Mouse (Mus musculus): ENCODE results near the gene Irx6. TPM values are rescaled to one million over a fixed set of nuclear protein-coding genes. Genes with fewer than 3 reads are reported as not detected.

The Irx6 gene
- 0.14 and 0.16 TPM in 2 replicates for polyA plus RNA-seq (2015; fragmentation: Nextera tagmentation; extraction: Ambion mirVana)

DNA sequence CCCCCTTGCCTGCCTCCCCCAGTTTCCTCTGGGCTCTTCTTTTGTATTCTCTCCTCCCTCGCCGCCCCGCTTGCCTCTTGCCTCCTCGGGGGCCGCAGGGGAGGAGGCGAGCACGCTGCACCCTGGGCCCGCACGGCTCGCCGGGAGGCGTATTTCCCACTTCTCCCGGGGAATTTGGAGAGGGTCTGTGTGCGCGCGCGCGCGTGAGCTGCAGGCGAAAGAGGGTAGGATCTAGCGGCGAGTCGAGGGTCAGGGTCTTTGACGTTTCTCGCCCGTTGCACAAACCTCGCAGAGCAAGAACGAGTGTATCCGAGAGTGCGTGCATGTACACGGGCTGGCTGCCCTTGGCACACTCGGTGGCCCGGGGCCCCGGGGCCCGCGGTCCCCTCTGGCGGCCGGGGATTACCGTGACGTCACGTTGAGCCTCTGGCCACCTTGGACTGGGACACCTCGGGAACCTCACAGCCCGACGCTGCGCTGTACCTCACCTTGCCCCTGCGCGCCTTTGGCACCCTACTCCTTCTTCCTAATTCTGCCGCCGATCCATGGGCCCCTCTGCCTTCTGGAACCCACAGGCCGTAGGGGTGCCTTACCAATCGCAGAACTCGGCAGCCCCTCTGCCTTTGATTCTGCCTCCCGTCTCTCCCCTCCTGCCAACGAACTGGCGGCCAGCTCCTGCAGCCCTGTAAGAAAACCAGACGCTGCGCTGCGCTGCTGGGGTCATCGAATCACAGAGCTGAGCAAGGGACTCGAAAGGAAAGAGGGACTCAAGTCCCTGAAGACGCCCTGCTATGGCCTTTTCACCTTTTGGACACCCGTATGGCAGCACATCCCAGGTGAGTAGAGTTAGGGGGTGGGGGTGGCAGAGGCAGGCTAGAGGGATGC lies at the start of gene Irx6:
Gene Irx6, plus strand, starts transcription at position 45 of the 885 bp plus-strand sequence.
- peaks cover 30% of the 10 kb centered on the region for H3K4me1 ChIP-seq (replicated peaks; ENCODE audit: control insufficient read depth, insufficient read depth, low read length)
- peak; percentile 39; the same call in 1 of the 2 replicates for ATAC-seq
- no peak within 1 kb of the TSS for H3K27ac ChIP-seq (ENCODE audit: low read length)
- H3K27me3 ChIP-seq (replicated peaks; ENCODE audit: control insufficient read depth, insufficient read depth, low read length), result peaks cover 91% of the 10 kb centered on the region
- no peaks in the 10 kb centered on the region for H3K36me3 ChIP-seq (ENCODE audit: control insufficient read depth, insufficient read depth)
- H3K4me3 ChIP-seq (replicated peaks; ENCODE audit: low read length), result peak within 1 kb of the TSS; percentile 42
- no peaks in the 10 kb centered on the region for H3K9me3 ChIP-seq (ENCODE audit: control insufficient read depth, low read length)
- peak within 1 kb of the TSS; percentile 42; the same call in 1 of the 2 replicates for H3K9ac ChIP-seq (replicated peaks; ENCODE audit: low read depth, low read length)
- WGBS, result under 1% methylated on average over 59 of the region's 62 CpGs
- H3K4me2 ChIP-seq (ENCODE audit: low read length), result peak within 1 kb of the TSS; percentile 82

DNA sequence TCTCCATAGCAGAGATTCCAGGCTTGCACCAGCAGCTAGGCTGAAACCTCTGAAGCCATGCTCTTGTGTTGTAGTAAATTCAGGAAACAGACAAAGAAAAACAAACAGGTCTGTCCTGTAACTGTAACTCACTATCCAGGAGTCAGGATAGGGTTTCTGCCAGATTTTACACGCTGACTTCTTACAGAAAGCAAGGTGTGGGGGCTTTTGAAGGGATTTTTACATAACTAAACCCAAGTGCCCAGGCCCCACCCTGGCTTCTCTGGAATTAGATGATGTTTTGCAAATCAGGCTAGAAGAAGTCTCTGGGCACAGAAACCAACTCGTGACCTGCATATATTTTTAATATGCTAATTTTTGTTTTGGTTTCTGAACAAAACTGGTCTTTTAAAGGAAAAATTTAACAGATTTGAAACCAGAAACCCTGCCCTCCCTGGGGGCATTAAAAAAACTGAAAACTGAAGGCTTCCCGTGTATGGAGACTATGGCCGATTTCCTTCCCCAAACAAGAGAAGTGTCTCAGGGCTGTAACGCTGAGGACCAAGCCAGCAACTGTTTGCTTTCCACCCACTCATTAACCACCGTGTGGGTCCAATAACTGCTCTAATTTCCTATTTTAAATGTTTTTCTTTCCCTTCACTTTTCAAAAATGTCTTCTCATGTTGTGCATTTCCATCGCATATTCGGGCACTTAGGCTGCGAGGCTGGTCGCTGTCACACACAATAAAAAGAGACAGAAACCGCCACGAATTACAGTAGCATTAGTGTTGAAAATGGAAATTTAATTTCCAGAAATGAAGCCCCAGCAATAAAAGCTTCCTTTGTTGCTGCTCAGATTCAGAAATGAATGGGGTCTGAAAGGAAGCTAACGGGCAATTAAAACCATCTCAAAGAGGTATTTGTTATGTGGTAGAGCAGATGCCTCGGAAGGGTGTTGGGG lies 45.1 kb upstream of the Irx6 start:
- Histone ChIP-seq H3K4me3 (replicated peaks; ENCODE audit: low read length) (no peak overlapping the region), H3K4me2 (ENCODE audit: low read length) (0 out of 2 replicates have a peak overlapping the region, but pooled peaks have one; percentile 9), H3K36me3 (ENCODE audit: control insufficient read depth, insufficient read depth) (no peaks in the 10 kb centered on the region), H3K27me3 (replicated peaks; ENCODE audit: control insufficient read depth, insufficient read depth, low read length) (no peaks in the 10 kb centered on the region), H3K9ac (replicated peaks; ENCODE audit: low read depth, low read length) (no peak overlapping the region), H3K4me1 (replicated peaks; ENCODE audit: control insufficient read depth, insufficient read depth, low read length) (peaks cover 7% of the 10 kb centered on the region; the same call in 1 of the 2 replicates), H3K9me3 (ENCODE audit: control insufficient read depth, low read length) (no peaks in the 10 kb centered on the region), H3K27ac (ENCODE audit: low read length) (no peak overlapping the region)
- ATAC-seq, result no peak
- 17% methylated on average over 14 of the region's 14 CpGs for WGBS

- ATAC-seq, result no peak
- WGBS, result 95% methylated on average over 5 of the region's 5 CpGs
These were observed 40.9 kb upstream of the Irx6 start for GRCm38 (mm10) chr8:92633199-92633598.

DNA sequence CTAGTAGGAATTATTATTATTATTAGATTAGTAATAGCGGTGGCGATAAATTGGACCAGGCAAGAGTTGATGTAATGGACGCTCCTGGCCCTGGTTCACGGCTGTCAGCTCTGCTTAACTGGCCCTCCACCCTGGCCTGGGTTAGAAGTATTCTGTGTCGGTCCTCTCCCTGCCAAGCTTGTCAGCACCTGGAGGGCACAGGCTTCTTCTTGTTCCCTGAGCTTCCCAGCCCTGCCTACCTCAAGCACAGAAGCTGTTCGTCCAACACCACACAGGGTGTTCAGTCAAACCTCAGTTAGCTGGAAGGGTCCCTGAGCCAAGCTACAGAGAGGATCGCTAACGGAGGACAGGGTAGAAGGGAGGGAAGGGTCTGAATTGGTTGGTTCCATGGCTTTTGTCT lies 33.3 kb upstream of the Irx6 start:
- Histone ChIP-seq H3K27me3 (replicated peaks; ENCODE audit: control insufficient read depth, insufficient read depth, low read length) (no peaks in the 10 kb centered on the region), H3K9ac (replicated peaks; ENCODE audit: low read depth, low read length) (no peak overlapping the region), H3K36me3 (ENCODE audit: control insufficient read depth, insufficient read depth) (no peaks in the 10 kb centered on the region), H3K4me1 (replicated peaks; ENCODE audit: control insufficient read depth, insufficient read depth, low read length) (no peaks in the 10 kb centered on the region), H3K4me3 (replicated peaks; ENCODE audit: low read length) (no peak overlapping the region), H3K4me2 (ENCODE audit: low read length) (no peak overlapping the region), H3K9me3 (ENCODE audit: control insufficient read depth, low read length) (no peaks in the 10 kb centered on the region), H3K27ac (ENCODE audit: low read length) (no peak overlapping the region)
- WGBS, result 89% methylated on average over 8 of the region's 8 CpGs
- no peak for ATAC-seq

More at GRCm38 (mm10) chr8:92633199-92633598, 40.9 kb upstream of the Irx6 start:
- no peaks in the 10 kb centered on the region for H3K9me3 ChIP-seq (ENCODE audit: control insufficient read depth, low read length)
- no peak overlapping the region for H3K27ac ChIP-seq (ENCODE audit: low read length)
- no peaks in the 10 kb centered on the region for H3K27me3 ChIP-seq (replicated peaks; ENCODE audit: control insufficient read depth, insufficient read depth, low read length)
- H3K9ac ChIP-seq (replicated peaks; ENCODE audit: low read depth, low read length), result no peak overlapping the region
- H3K4me2 ChIP-seq (ENCODE audit: low read length), result no peak overlapping the region
- H3K36me3 ChIP-seq (ENCODE audit: control insufficient read depth, insufficient read depth), result no peaks in the 10 kb centered on the region
- H3K4me1 ChIP-seq (replicated peaks; ENCODE audit: control insufficient read depth, insufficient read depth, low read length), result peaks cover 7% of the 10 kb centered on the region; the same call in 1 of the 2 replicates
- no peak overlapping the region for H3K4me3 ChIP-seq (replicated peaks; ENCODE audit: low read length)

GRCm38 (mm10) chr8:92646637-92647036 lies 27.5 kb upstream of the Irx6 start:
- no peak overlapping the region for H3K9ac ChIP-seq (replicated peaks; ENCODE audit: low read depth, low read length)
- no peak for ATAC-seq
- H3K4me3 ChIP-seq (replicated peaks; ENCODE audit: low read length), result no peak overlapping the region
- 58% methylated on average over 2 of the region's 2 CpGs for WGBS
- no peaks in the 10 kb centered on the region for H3K9me3 ChIP-seq (ENCODE audit: control insufficient read depth, low read length)
- no peak overlapping the region for H3K4me2 ChIP-seq (ENCODE audit: low read length)
- no peaks in the 10 kb centered on the region for H3K36me3 ChIP-seq (ENCODE audit: control insufficient read depth, insufficient read depth)
- H3K27ac ChIP-seq (ENCODE audit: low read length), result no peak overlapping the region
- H3K27me3 ChIP-seq (replicated peaks; ENCODE audit: control insufficient read depth, insufficient read depth, low read length), result no peaks in the 10 kb centered on the region
- no peaks in the 10 kb centered on the region for H3K4me1 ChIP-seq (replicated peaks; ENCODE audit: control insufficient read depth, insufficient read depth, low read length)

DNA sequence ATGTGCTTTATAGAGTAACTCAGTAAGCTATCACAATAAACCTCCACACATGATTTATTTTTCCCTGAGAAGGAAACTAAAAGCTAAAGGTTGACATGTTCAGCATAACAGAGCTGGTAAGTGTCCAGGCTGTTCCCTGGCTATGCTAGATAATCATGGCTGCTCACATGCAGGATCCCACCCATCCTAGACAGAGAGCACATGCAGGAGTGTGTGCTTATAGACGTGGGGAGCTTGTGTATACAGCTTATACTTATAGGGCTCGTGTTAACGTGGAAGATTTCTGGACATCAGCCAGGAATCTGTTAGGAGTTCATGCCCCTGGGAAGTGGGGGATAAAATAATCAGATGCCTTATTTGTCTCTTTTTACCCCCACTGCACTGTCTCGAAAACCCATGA lies 9.9 kb upstream of the Irx6 start:
- H3K27me3 ChIP-seq (replicated peaks; ENCODE audit: control insufficient read depth, insufficient read depth, low read length), result peaks cover 3% of the 10 kb centered on the region
- H3K9ac ChIP-seq (replicated peaks; ENCODE audit: low read depth, low read length), result no peak overlapping the region
- H3K4me2 ChIP-seq (ENCODE audit: low read length), result no peak overlapping the region
- no peaks in the 10 kb centered on the region for H3K9me3 ChIP-seq (ENCODE audit: control insufficient read depth, low read length)
- no peak overlapping the region for H3K4me3 ChIP-seq (replicated peaks; ENCODE audit: low read length)
- no peaks in the 10 kb centered on the region for H3K36me3 ChIP-seq (ENCODE audit: control insufficient read depth, insufficient read depth)
- 29% methylated on average over 4 of the region's 4 CpGs for WGBS
- no peak overlapping the region for H3K27ac ChIP-seq (ENCODE audit: low read length)
- no peaks in the 10 kb centered on the region for H3K4me1 ChIP-seq (replicated peaks; ENCODE audit: control insufficient read depth, insufficient read depth, low read length)
- ATAC-seq, result no peak

- no peaks in the 10 kb centered on the region for H3K36me3 ChIP-seq (ENCODE audit: control insufficient read depth, insufficient read depth)
- peaks cover 30% of the 10 kb centered on the region for H3K4me1 ChIP-seq (replicated peaks; ENCODE audit: control insufficient read depth, insufficient read depth, low read length)
- H3K4me3 ChIP-seq (replicated peaks; ENCODE audit: low read length), result no peak overlapping the region; the same call in 1 of the 2 replicates
- no peak overlapping the region for H3K27ac ChIP-seq (ENCODE audit: low read length)
- H3K4me2 ChIP-seq (ENCODE audit: low read length), result peak overlapping the region; percentile 16
- H3K9me3 ChIP-seq (ENCODE audit: control insufficient read depth, low read length), result no peaks in the 10 kb centered on the region
- peaks cover 57% of the 10 kb centered on the region for H3K27me3 ChIP-seq (replicated peaks; ENCODE audit: control insufficient read depth, insufficient read depth, low read length)
- 30% methylated on average over 11 of the region's 11 CpGs for WGBS
- no peak overlapping the region for H3K9ac ChIP-seq (replicated peaks; ENCODE audit: low read depth, low read length)
- no peak for ATAC-seq
These were observed 3.9 kb upstream of the Irx6 start for GRCm38 (mm10) chr8:92670236-92670635.

- no peak overlapping the region for H3K9ac ChIP-seq (replicated peaks; ENCODE audit: low read depth, low read length)
- H3K9me3 ChIP-seq (ENCODE audit: control insufficient read depth, low read length), result no peaks in the 10 kb centered on the region
- peak overlapping the region; percentile 16 for H3K4me2 ChIP-seq (ENCODE audit: low read length)
- peaks cover 62% of the 10 kb centered on the region for H3K27me3 ChIP-seq (replicated peaks; ENCODE audit: control insufficient read depth, insufficient read depth, low read length)
- no peak for ATAC-seq
- no peaks in the 10 kb centered on the region for H3K36me3 ChIP-seq (ENCODE audit: control insufficient read depth, insufficient read depth)
- H3K4me3 ChIP-seq (replicated peaks; ENCODE audit: low read length), result no peak overlapping the region; the same call in 1 of the 2 replicates
- H3K27ac ChIP-seq (ENCODE audit: low read length), result no peak overlapping the region
- 8% methylated on average over 12 of the region's 12 CpGs for WGBS
- H3K4me1 ChIP-seq (replicated peaks; ENCODE audit: control insufficient read depth, insufficient read depth, low read length), result peaks cover 30% of the 10 kb centered on the region
These were observed 3.4 kb upstream of the Irx6 start for GRCm38 (mm10) chr8:92670656-92671195.
